Mouse (Mus musculus): ENCODE measurements around the gene Atxn1l. TPM values are rescaled to one million over a fixed set of nuclear protein-coding genes. Genes with fewer than 3 reads are reported as not detected.
A peak's percentile ranks its signal among the peaks of the same experiment; 100 is the strongest.

Atxn1l gene
- total RNA-seq, 2 experiments from 2014 or later: 34.8 to 39.1 TPM

GRCm38 (mm10) chr8:109714961-109715360 is 22.6 kb downstream of the Atxn1l start:
- H3K27ac ChIP-seq: no peak overlapping the region
- no peak for TF ChIP-seq CTCF (IDR thresholded peaks at IDR 0.05)
- intact Hi-C loops (cut with DNase I): no loop called here
- no peak overlapping the region for H3K4me3 ChIP-seq
- DNase-seq (ENCODE audit: extremely low spot score in 1 of 2, low spot score in 2 of 2): no peak

- no peak overlapping the region for H3K4me3 ChIP-seq
- no peak for DNase-seq (ENCODE audit: extremely low spot score in 1 of 2, low spot score in 2 of 2)
- TF ChIP-seq CTCF (IDR thresholded peaks at IDR 0.05): no peak
- H3K27ac ChIP-seq: no peak overlapping the region
- intact Hi-C loops (cut with DNase I): no loop called here
These were observed 25.0 kb downstream of the Atxn1l start for GRCm38 (mm10) chr8:109712521-109712920.

GRCm38 (mm10) chr8:109707921-109708320 is 29.6 kb downstream of the Atxn1l start:
- no peak for DNase-seq (ENCODE audit: extremely low spot score in 1 of 2, low spot score in 2 of 2)
- intact Hi-C loops (cut with DNase I): loop anchor here (2.0 kb wide), 1 partner anchor 71 kb away; the partner anchor contains the start of gene Ap1g1
- TF ChIP-seq CTCF (IDR thresholded peaks at IDR 0.05): no peak
- no peak overlapping the region for H3K27ac ChIP-seq
- no peak overlapping the region for H3K4me3 ChIP-seq

- intact Hi-C loops (cut with DNase I): loop anchor here (2.0 kb wide), 1 partner anchor 72 kb away; the partner anchor contains the start of gene Ap1g1
- TF ChIP-seq CTCF (IDR thresholded peaks at IDR 0.05): peak; percentile 92
- DNase-seq (ENCODE audit: extremely low spot score in 1 of 2, low spot score in 2 of 2): peak; percentile 68 to 79
- Histone ChIP-seq H3K4me3 (peak overlapping the region; percentile 80), H3K27ac (no peak overlapping the region)
These were observed 30.7 kb downstream of the Atxn1l start for GRCm38 (mm10) chr8:109706874-109707237.

GRCm38 (mm10) chr8:109706076-109706873 is 31.3 kb downstream of the Atxn1l start:
- Histone ChIP-seq H3K27ac (peak overlapping the region; percentile 88), H3K4me3 (peak overlapping the region; percentile 80)
- intact Hi-C loops (cut with DNase I): loop anchor here (2.0 kb wide), 1 partner anchor 73 kb away; the partner anchor contains the start of gene Ap1g1
- peak; percentile 29 to 30 for DNase-seq (ENCODE audit: extremely low spot score in 1 of 2, low spot score in 2 of 2)
- TF ChIP-seq CTCF (IDR thresholded peaks at IDR 0.05): no peak

DNA sequence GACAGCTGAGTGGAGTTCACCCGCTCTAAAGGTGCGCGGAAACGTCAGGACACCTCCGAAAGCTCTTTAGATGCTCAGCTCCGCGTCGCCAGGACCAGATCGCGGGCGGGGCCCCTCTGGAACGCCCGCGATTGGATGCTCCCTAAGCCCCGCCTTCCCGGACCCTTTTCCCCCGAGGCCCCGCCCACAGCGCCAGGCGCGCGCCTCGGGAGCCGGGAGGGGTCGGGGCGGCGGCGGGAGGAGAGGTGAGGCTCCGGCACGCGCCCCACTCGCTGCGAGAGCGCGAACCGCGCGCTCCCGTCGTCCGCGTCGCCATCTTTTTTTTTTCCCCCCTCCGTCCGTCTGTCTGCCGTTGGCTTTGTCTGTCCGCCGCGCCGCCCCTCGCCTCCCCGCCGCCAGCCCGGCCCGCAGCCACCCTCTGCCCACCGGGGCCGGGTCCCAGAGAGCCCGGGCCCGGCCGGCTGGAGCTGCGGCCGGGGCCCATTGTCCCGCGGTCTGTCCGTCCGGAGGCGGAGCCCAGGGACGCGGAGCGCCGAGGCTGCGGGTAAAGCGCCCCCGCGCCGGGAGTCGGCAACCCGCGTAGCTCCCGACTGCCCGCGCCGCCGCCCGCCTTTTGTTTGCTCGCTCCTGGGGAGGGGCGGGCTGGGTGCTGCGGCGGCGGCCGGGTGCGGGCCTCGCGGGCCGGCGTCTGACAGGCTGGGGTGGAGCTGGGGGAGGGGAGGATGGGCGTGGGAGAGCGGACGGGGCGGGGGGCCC is 32.0 kb downstream of the Atxn1l start, which contains the start of gene Zfp821:
TSS of gene Zfp821 (plus strand) at position 227 of the 756 bp plus-strand sequence.
- Histone ChIP-seq H3K4me3 (peak within 1 kb of the TSS; percentile 80), H3K27ac (peak within 1 kb of the TSS; percentile 88)
- peak; percentile 95 for DNase-seq (ENCODE audit: extremely low spot score in 1 of 2, low spot score in 2 of 2)
- intact Hi-C loops (cut with DNase I): loop anchor here (1.0 to 2.0 kb wide), 3 partner anchors 12 to 97 kb away; partner anchors contain the start of genes Ap1g1, Dhodh and Ist1
- no peak for TF ChIP-seq CTCF (IDR thresholded peaks at IDR 0.05)

GRCm38 (mm10) chr8:109704565-109705319 is 32.8 kb downstream of the Atxn1l start:
- Histone ChIP-seq H3K4me3 (peak overlapping the region; percentile 80), H3K27ac (peak overlapping the region; percentile 88)
- no peak for DNase-seq (ENCODE audit: extremely low spot score in 1 of 2, low spot score in 2 of 2)
- intact Hi-C loops (cut with DNase I): loop anchor here (1.0 kb wide), 2 partner anchors 11 to 96 kb away; partner anchors contain the start of genes Dhodh and Ist1
- TF ChIP-seq CTCF (IDR thresholded peaks at IDR 0.05): no peak

- no peak for TF ChIP-seq CTCF (IDR thresholded peaks at IDR 0.05)
- H3K27ac ChIP-seq: no peak overlapping the region
- no peak for DNase-seq (ENCODE audit: extremely low spot score in 1 of 2, low spot score in 2 of 2)
- intact Hi-C loops (cut with DNase I): no loop called here
- H3K4me3 ChIP-seq: no peak overlapping the region
These were observed 39.1 kb downstream of the Atxn1l start for GRCm38 (mm10) chr8:109698477-109698876.

GRCm38 (mm10) chr8:109697754-109698153 is 39.8 kb downstream of the Atxn1l start:
- no peak for TF ChIP-seq CTCF (IDR thresholded peaks at IDR 0.05)
- no peak for DNase-seq (ENCODE audit: extremely low spot score in 1 of 2, low spot score in 2 of 2)
- intact Hi-C loops (cut with DNase I): no loop called here
- Histone ChIP-seq H3K27ac (no peak overlapping the region), H3K4me3 (no peak overlapping the region)

DNA sequence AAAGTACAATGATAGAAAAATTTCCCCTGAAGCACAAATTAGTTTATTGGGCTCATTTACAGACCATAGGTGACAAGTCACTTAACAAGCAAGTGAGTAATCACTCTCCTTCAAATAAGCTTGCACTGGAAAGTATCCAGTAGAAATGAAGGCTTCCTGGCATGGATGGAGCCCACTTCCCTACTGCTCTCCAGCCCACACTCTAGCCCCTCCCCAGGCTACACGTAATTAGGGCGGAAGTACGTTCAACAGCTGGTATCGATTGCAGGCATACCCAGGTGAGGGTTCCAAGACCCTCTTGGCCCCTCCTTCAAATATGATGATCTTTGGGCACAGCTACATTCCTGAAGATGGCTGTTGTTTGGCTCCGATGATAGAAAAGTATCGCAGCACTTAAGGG is 43.4 kb downstream of the Atxn1l start:
- DNase-seq (ENCODE audit: extremely low spot score in 1 of 2, low spot score in 2 of 2): no peak
- TF ChIP-seq CTCF (IDR thresholded peaks at IDR 0.05): no peak
- Histone ChIP-seq H3K4me3 (no peak overlapping the region), H3K27ac (no peak overlapping the region)
- intact Hi-C loops (cut with DNase I): no loop called here
